Mouse (Mus musculus): ENCODE measurements at regions not wholly inside any gene's neighbourhood (a gene's known extent, or its start where the extent isn't known, plus 50 kb on each side); places are given as distances from the start of the nearest gene placed in this dataset.

DNA sequence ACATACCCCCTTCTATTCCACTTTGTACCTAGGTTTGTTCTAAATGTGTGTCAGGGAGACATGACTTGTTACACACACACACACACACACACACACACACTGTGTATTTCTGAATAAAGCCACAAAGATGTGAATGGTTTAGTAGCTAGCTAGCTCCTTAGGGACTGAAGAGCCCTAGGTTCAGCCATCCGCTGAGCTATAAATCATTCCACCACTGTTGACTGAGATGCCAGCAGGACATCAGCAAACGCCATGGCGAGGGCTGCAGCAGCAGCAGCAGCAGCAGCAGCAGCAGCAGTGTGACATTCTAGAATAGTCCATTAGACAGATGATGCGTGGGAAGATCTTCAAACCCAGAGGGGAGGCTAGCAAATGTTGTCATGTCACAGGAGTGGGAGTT, 455.9 kb downstream of the Med13l start:
- WGBS, result 32% methylated on average over 4 of the region's 4 CpGs
- no peak for ATAC-seq
- Histone ChIP-seq H3K36me3 (ENCODE audit: control insufficient read depth, insufficient read depth, low read length) (no peaks in the 10 kb centered on the region), H3K27ac (ENCODE audit: low read length) (no peak overlapping the region), H3K4me2 (ENCODE audit: low read depth, low read length) (no peak overlapping the region), H3K27me3 (replicated peaks; ENCODE audit: control insufficient read depth, insufficient read depth, low read length) (no peaks in the 10 kb centered on the region), H3K9me3 (ENCODE audit: control insufficient read depth, low read length) (no peaks in the 10 kb centered on the region), H3K9ac (ENCODE audit: low read depth, low read length) (no peak overlapping the region), H3K4me1 (ENCODE audit: control insufficient read depth, insufficient read depth, low read length) (no peaks in the 10 kb centered on the region), H3K4me3 (ENCODE audit: low read length) (no peak overlapping the region)

DNA sequence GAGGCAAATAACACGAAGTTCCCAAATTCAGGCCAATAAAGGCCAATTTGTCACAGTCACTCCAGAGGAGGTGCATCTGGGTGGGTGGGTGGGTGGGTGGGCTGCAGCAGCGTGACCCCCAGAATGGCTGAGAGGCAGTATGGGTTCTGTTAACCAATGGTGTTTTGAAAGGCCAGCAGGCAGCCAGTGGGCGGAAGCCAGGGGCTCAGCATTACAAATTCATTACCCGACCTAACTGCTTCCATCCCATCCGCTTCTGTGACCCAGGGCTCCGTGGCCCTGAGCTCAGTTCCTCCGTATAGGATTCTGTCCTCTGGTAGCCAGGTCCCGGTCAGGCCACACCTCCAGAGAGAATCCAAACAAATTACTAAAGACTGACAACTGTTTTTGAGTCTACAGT, 463.5 kb downstream of the Med13l start:
- no peaks in the 10 kb centered on the region for H3K9me3 ChIP-seq (ENCODE audit: control insufficient read depth, low read length)
- WGBS, result 50% methylated on average over 8 of the region's 8 CpGs
- H3K27me3 ChIP-seq (replicated peaks; ENCODE audit: control insufficient read depth, insufficient read depth, low read length), result no peaks in the 10 kb centered on the region
- H3K4me2 ChIP-seq (ENCODE audit: low read depth, low read length), result no peak overlapping the region
- no peak overlapping the region for H3K4me3 ChIP-seq (ENCODE audit: low read length)
- H3K9ac ChIP-seq (ENCODE audit: low read depth, low read length), result no peak overlapping the region
- no peaks in the 10 kb centered on the region; the same call in 1 of the 2 replicates for H3K4me1 ChIP-seq (ENCODE audit: control insufficient read depth, insufficient read depth, low read length)
- H3K27ac ChIP-seq (ENCODE audit: low read length), result no peak overlapping the region
- ATAC-seq, result no peak
- H3K36me3 ChIP-seq (ENCODE audit: control insufficient read depth, insufficient read depth, low read length), result no peaks in the 10 kb centered on the region

DNA sequence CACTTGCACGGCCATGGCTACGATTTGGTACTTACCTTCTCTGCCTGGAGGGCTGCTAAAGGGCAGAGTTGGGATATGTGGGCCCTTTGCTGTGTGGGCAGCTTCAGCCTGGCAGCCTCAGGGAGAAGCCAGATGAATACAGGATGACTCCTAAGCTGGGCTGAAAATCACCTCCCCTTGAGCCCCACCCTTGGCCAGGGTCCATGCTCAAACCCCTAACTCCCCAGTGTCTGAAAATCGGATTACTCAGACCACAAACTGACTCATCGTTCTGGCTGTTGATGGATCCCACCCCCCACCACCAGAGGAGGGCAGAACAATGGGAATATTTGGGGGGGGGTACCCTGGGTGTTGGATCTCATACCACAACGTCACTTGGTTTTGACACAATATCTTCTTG, 471.6 kb downstream of the Med13l start:
- H3K27me3 ChIP-seq (replicated peaks; ENCODE audit: control insufficient read depth, insufficient read depth, low read length), result no peaks in the 10 kb centered on the region
- no peak for ATAC-seq
- H3K4me3 ChIP-seq (ENCODE audit: low read length), result no peak overlapping the region
- H3K4me1 ChIP-seq (ENCODE audit: control insufficient read depth, insufficient read depth, low read length), result no peaks in the 10 kb centered on the region
- no peaks in the 10 kb centered on the region for H3K9me3 ChIP-seq (ENCODE audit: control insufficient read depth, low read length)
- no peaks in the 10 kb centered on the region for H3K36me3 ChIP-seq (ENCODE audit: control insufficient read depth, insufficient read depth, low read length)
- H3K4me2 ChIP-seq (ENCODE audit: low read depth, low read length), result no peak overlapping the region
- H3K9ac ChIP-seq (ENCODE audit: low read depth, low read length), result no peak overlapping the region
- 82% methylated on average over 5 of the region's 5 CpGs for WGBS
- no peak overlapping the region for H3K27ac ChIP-seq (ENCODE audit: low read length)

DNA sequence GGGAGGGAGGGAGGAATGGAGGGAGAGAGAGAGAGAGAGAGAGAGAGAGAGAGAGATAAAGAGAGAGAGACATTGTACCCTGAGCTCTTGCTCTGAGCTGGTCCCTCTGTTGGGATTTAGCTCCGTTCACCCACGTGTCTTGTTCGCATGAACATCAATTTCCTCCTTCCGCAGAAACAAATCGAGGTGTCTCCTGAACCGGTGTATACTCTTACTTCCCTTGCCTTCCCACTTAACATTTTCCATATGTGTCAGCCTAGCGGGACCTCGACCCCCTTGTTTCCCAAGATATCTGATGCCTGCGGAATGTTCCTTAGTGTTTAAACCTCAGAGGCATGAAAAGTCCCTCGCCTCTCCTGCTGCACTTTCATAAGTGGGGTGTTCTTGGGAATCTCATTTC, 484.1 kb downstream of the Med13l start:
- ATAC-seq, result no peak
- 68% methylated on average over 10 of the region's 10 CpGs for WGBS
- H3K9me3 ChIP-seq (ENCODE audit: control insufficient read depth, low read length), result no peaks in the 10 kb centered on the region; the same call in 1 of the 2 replicates
- H3K9ac ChIP-seq (ENCODE audit: low read depth, low read length), result no peak overlapping the region
- H3K4me1 ChIP-seq (ENCODE audit: control insufficient read depth, insufficient read depth, low read length), result no peaks in the 10 kb centered on the region
- H3K27me3 ChIP-seq (replicated peaks; ENCODE audit: control insufficient read depth, insufficient read depth, low read length), result no peaks in the 10 kb centered on the region
- no peak overlapping the region for H3K4me2 ChIP-seq (ENCODE audit: low read depth, low read length)
- no peaks in the 10 kb centered on the region for H3K36me3 ChIP-seq (ENCODE audit: control insufficient read depth, insufficient read depth, low read length)
- H3K27ac ChIP-seq (ENCODE audit: low read length), result no peak overlapping the region
- H3K4me3 ChIP-seq (ENCODE audit: low read length), result no peak overlapping the region

DNA sequence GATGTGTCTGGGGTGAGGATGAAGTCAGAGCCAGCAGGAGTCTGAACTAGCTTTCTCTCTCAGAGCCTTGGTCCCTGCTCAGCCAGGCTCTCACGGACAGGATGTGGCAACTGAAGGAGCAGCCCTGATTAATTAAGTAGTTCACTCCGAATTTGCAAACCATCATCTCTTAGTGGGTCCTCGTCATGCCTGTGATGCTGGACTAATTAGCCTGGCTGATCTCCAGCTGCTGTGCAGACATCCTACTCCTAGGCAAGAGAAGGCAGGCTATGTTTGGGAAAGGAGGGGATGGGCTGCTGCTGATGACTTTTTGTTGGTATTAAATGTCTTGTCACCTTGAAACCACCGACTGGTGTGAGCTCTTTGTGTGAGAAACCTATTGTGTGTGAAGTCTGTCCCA, 487.1 kb downstream of the Med13l start:
- Histone ChIP-seq H3K9ac (ENCODE audit: low read depth, low read length) (no peak overlapping the region), H3K4me3 (ENCODE audit: low read length) (no peak overlapping the region), H3K9me3 (ENCODE audit: control insufficient read depth, low read length) (no peaks in the 10 kb centered on the region; the same call in 1 of the 2 replicates), H3K4me2 (ENCODE audit: low read depth, low read length) (no peak overlapping the region), H3K27me3 (replicated peaks; ENCODE audit: control insufficient read depth, insufficient read depth, low read length) (no peaks in the 10 kb centered on the region), H3K27ac (ENCODE audit: low read length) (no peak overlapping the region), H3K36me3 (ENCODE audit: control insufficient read depth, insufficient read depth, low read length) (no peaks in the 10 kb centered on the region), H3K4me1 (ENCODE audit: control insufficient read depth, insufficient read depth, low read length) (peaks cover 4% of the 10 kb centered on the region; the same call in 1 of the 2 replicates)
- ATAC-seq, result no peak
- 51% methylated on average over 4 of the region's 4 CpGs for WGBS

DNA sequence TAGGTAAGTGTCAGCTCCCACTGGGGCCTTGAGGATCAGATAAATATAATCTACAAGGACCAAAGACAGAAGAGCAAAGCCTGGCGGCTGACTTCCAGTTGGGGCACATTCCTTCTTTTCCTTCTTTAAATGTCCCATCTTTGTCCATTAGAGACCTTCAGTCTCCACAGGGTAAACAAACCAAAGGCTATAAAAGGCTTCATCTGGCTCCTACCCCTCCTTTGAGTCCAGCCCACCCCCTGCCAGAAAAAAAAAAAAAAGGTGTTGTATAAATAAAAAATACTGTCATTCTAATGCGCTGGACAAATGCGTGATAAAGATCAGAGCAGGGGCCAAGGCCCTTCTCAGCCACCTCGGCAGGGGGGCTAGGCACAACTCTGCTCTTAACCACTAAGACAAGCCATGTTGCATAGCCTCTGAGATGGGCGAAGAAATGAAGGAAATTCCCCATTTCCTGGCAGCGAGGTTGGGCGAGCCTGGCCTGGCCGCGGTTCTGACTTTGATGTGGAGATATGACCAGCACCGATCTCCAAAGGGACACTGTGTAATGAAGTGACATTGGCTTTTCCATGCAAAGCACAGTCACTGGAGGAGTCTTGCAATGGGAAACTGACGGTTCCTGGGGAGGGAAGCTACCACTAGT, 492.0 kb downstream of the Med13l start:
- Histone ChIP-seq H3K4me3 (ENCODE audit: low read length) (no peak overlapping the region), H3K4me2 (ENCODE audit: low read depth, low read length) (no peak overlapping the region), H3K27me3 (replicated peaks; ENCODE audit: control insufficient read depth, insufficient read depth, low read length) (no peaks in the 10 kb centered on the region), H3K4me1 (ENCODE audit: control insufficient read depth, insufficient read depth, low read length) (peaks cover 7% of the 10 kb centered on the region; the same call in 1 of the 2 replicates), H3K36me3 (ENCODE audit: control insufficient read depth, insufficient read depth, low read length) (no peaks in the 10 kb centered on the region), H3K27ac (ENCODE audit: low read length) (no peak overlapping the region), H3K9ac (ENCODE audit: low read depth, low read length) (no peak overlapping the region), H3K9me3 (ENCODE audit: control insufficient read depth, low read length) (no peaks in the 10 kb centered on the region)
- 36% methylated on average over 11 of the region's 11 CpGs for WGBS
- no peak for ATAC-seq

DNA sequence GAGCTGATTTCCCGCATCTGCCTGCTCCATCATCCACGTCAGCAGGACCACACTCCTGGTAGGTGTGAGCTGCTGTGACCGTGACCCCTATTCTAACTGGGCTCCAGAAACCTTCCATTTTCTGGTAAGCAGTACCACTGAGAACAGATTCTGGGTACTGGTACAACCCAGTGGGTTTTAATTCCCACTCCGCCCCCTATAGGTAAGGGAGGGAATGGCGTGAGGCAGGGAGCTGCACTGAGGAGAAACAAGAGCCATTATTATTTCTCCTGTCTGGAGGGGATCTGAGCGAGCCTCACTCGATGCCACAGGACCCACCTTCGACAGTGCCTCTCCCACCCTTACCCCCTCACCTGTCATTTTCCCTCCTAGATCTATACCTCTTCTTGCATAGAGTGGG, 493.3 kb downstream of the Med13l start:
- Histone ChIP-seq H3K4me3 (ENCODE audit: low read length) (no peak overlapping the region), H3K9ac (ENCODE audit: low read depth, low read length) (no peak overlapping the region), H3K27ac (ENCODE audit: low read length) (no peak overlapping the region), H3K4me1 (ENCODE audit: control insufficient read depth, insufficient read depth, low read length) (peaks cover 7% of the 10 kb centered on the region; the same call in 1 of the 2 replicates), H3K9me3 (ENCODE audit: control insufficient read depth, low read length) (no peaks in the 10 kb centered on the region), H3K4me2 (ENCODE audit: low read depth, low read length) (no peak overlapping the region), H3K36me3 (ENCODE audit: control insufficient read depth, insufficient read depth, low read length) (no peaks in the 10 kb centered on the region), H3K27me3 (replicated peaks; ENCODE audit: control insufficient read depth, insufficient read depth, low read length) (no peaks in the 10 kb centered on the region)
- no peak for ATAC-seq
- 87% methylated on average over 8 of the region's 8 CpGs for WGBS

DNA sequence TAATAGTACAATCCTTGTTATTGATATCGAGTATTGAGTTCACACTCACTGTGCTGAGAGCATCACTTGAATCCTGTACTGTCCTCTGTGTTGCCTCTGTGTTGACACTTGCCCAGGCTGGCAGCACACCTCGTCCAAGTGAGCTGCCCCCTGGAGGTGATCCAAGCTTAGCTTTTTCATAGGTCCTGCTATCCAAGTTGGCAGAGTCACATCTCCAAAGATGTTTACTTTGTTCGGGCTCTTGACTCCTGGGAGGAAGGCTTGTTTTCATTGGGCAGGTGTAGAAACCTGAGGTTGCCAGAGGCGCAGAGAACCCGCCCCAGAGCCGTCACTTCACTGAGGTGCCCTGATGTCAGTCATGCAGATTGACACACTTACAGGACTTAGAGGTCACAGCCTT, 493.9 kb downstream of the Med13l start:
- Histone ChIP-seq H3K9me3 (ENCODE audit: control insufficient read depth, low read length) (no peaks in the 10 kb centered on the region), H3K4me1 (ENCODE audit: control insufficient read depth, insufficient read depth, low read length) (peaks cover 7% of the 10 kb centered on the region; the same call in 1 of the 2 replicates), H3K27me3 (replicated peaks; ENCODE audit: control insufficient read depth, insufficient read depth, low read length) (no peaks in the 10 kb centered on the region), H3K36me3 (ENCODE audit: control insufficient read depth, insufficient read depth, low read length) (no peaks in the 10 kb centered on the region), H3K27ac (ENCODE audit: low read length) (no peak overlapping the region), H3K4me2 (ENCODE audit: low read depth, low read length) (no peak overlapping the region), H3K4me3 (ENCODE audit: low read length) (no peak overlapping the region), H3K9ac (ENCODE audit: low read depth, low read length) (no peak overlapping the region)
- no peak for ATAC-seq
- 71% methylated on average over 6 of the region's 6 CpGs for WGBS

DNA sequence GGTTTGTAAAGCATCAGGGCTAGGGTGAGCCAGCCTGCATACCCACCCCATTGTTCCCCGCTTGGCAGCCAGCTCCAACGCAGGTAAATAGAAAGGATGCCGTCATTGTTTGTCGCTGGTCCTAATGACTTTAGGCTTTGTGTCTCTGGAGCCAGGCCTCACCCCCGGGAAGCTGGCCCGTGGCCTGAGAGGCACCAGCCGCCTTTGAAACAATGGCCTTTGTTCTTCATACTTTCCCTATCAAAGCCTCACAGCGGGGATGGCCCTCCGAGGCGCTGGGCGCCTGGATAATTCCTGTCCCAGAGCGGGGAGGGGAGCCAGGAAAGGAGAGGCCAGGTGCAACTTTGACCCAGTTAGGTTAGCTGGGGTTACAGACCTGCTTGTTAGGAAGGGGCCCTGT, 495.0 kb downstream of the Med13l start:
- no peak overlapping the region for H3K4me3 ChIP-seq (ENCODE audit: low read length)
- peaks cover 7% of the 10 kb centered on the region; the same call in 1 of the 2 replicates for H3K4me1 ChIP-seq (ENCODE audit: control insufficient read depth, insufficient read depth, low read length)
- H3K36me3 ChIP-seq (ENCODE audit: control insufficient read depth, insufficient read depth, low read length), result no peaks in the 10 kb centered on the region
- no peak overlapping the region for H3K9ac ChIP-seq (ENCODE audit: low read depth, low read length)
- WGBS, result 17% methylated on average over 12 of the region's 12 CpGs
- no peak overlapping the region for H3K4me2 ChIP-seq (ENCODE audit: low read depth, low read length)
- no peaks in the 10 kb centered on the region for H3K9me3 ChIP-seq (ENCODE audit: control insufficient read depth, low read length)
- peak; percentile 37; the same call in 1 of the 2 replicates for ATAC-seq
- H3K27me3 ChIP-seq (replicated peaks; ENCODE audit: control insufficient read depth, insufficient read depth, low read length), result no peaks in the 10 kb centered on the region
- no peak overlapping the region for H3K27ac ChIP-seq (ENCODE audit: low read length)

DNA sequence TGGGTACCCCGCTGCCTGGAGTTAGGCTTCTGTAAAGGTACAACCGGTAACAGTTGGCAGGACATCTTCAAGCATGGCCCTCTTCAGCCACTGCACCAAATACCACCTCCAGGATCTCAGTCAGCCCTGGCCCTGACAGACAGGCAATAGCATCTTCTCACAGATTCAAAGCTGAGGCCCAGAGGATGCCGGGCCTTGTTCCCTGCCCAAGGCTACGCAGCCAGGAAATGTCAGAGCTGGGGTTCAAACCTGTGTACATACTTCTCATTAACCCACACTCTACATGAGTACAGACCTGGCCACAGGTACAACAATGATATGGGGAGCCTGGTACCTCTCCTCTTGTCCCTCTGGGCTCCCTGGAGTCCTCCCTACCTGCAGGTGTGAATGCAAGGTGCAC, 497.3 kb downstream of the Med13l start:
- no peak for ATAC-seq

More for the DNA sequence above, 497.3 kb downstream of the Med13l start:
- H3K27me3 ChIP-seq (replicated peaks; ENCODE audit: control insufficient read depth, insufficient read depth, low read length), result no peaks in the 10 kb centered on the region
- no peaks in the 10 kb centered on the region for H3K36me3 ChIP-seq (ENCODE audit: control insufficient read depth, insufficient read depth, low read length)
- no peak overlapping the region for H3K4me2 ChIP-seq (ENCODE audit: low read depth, low read length)
- H3K27ac ChIP-seq (ENCODE audit: low read length), result no peak overlapping the region
- H3K9ac ChIP-seq (ENCODE audit: low read depth, low read length), result no peak overlapping the region
- peaks cover 2% of the 10 kb centered on the region; the same call in 1 of the 2 replicates for H3K4me1 ChIP-seq (ENCODE audit: control insufficient read depth, insufficient read depth, low read length)
- no peaks in the 10 kb centered on the region for H3K9me3 ChIP-seq (ENCODE audit: control insufficient read depth, low read length)
- no peak overlapping the region for H3K4me3 ChIP-seq (ENCODE audit: low read length)
- WGBS, result 91% methylated on average over 4 of the region's 4 CpGs
